Mouse (Mus musculus) limb, embryonic 15.5 days (tissue): ENCODE results near the gene Fam217b. TPM values are rescaled to one million over a fixed set of nuclear protein-coding genes. Genes with fewer than 3 reads are reported as not detected.

ENCODE experiments used
- ATAC-seq: fragments of 200-750 bp; cut with Nextera tagmentation; 2 replicates; pipeline ENCODE4 v1.8.0; 2017; ENCODE audit warnings: low read depth, moderate TSS enrichment; ENCODE audit not compliant: insufficient number of reproducible peaks, low FRiP score, low TSS enrichment
- H3K27ac ChIP-seq: fragments of 300-500 bp; sonication (generic); 2 replicates; pipeline ENCODE4 v1.5.1; 2015; ENCODE audit warnings: moderate library complexity, mild to moderate bottlenecking, inconsistent platforms
- H3K27me3 ChIP-seq: fragments of 300-500 bp; sonication (generic); 2 replicates; pipeline ENCODE4 v1.6.1; 2015; ENCODE audit warnings: inconsistent platforms
- H3K36me3 ChIP-seq: fragments of 300-500 bp; sonication (generic); 2 replicates; pipeline ENCODE4 v1.6.1; 2015; ENCODE audit warnings: inconsistent platforms
- H3K4me1 ChIP-seq: fragments of 300-500 bp; sonication (generic); 2 replicates; pipeline ENCODE4 v1.6.1; 2015; ENCODE audit warnings: inconsistent platforms
- H3K4me2 ChIP-seq: fragments of 300-500 bp; sonication (generic); 2 replicates; pipeline ENCODE4 v1.6.1; 2015; ENCODE audit warnings: mild to moderate bottlenecking, inconsistent platforms
- H3K4me3 ChIP-seq: fragments of 300-500 bp; sonication (generic); 2 replicates; pipeline ENCODE4 v1.5.1; 2015; ENCODE audit warnings: mild to moderate bottlenecking, inconsistent platforms
- H3K9ac ChIP-seq: fragments of 300-500 bp; sonication (generic); 2 replicates; pipeline ENCODE4 v1.6.1; 2015; ENCODE audit warnings: inconsistent platforms
- H3K9me3 ChIP-seq: fragments of 300-500 bp; sonication (generic); 2 replicates; pipeline ENCODE4 v1.6.1; 2016; ENCODE audit warnings: inconsistent platforms
- WGBS: fragments of 180-500 bp; shearing (Covaris S2); methylation state at CpG from one replicate; pipeline ENCODE4 v1.1.7; 2015; 5-methylcytosine and 5-hydroxymethylcytosine counted together
- polyA plus RNA-seq: library from polyadenylated mRNA; unstranded; fragments of >200 nt; fragmentation: Nextera tagmentation; extraction: Ambion mirVana; gene quantifications from 2 replicates; pipeline ENCODE4 v1.2.1, GENCODE M21; 2015

Gene Fam217b
- polyA plus RNA-seq, 1 experiment from 2014 or later, result 4.4 TPM

GRCm38 (mm10) chr2:178421603-178422002, 7.3 kb downstream of the Fam217b start:
- Histone ChIP-seq H3K4me2 (no peak overlapping the region), H3K4me1 (0 out of 2 replicates have a peak, but pooled peaks cover 5% of the 10 kb centered on the region), H3K27ac (no peak overlapping the region), H3K9me3 (no peaks in the 10 kb centered on the region), H3K27me3 (no peaks in the 10 kb centered on the region), H3K9ac (no peak overlapping the region), H3K36me3 (peaks cover 2% of the 10 kb centered on the region; the same call in 1 of the 2 replicates), H3K4me3 (no peak overlapping the region)
- 27% methylated on average over 6 of the region's 6 CpGs for WGBS
- ATAC-seq, result no peak

- WGBS, result 23% methylated on average over 2 of the region's 3 CpGs
- no peak for ATAC-seq
- Histone ChIP-seq H3K4me1 (0 out of 2 replicates have a peak, but pooled peaks cover 5% of the 10 kb centered on the region), H3K27ac (no peak overlapping the region), H3K4me2 (no peak overlapping the region), H3K9ac (no peak overlapping the region), H3K27me3 (0 out of 2 replicates have a peak, but pooled peaks cover under 1% of the 10 kb centered on the region), H3K9me3 (no peaks in the 10 kb centered on the region), H3K4me3 (no peak overlapping the region), H3K36me3 (peaks cover 2% of the 10 kb centered on the region; the same call in 1 of the 2 replicates)
Observed at GRCm38 (mm10) chr2:178422186-178422585, 7.9 kb downstream of the Fam217b start.

DNA sequence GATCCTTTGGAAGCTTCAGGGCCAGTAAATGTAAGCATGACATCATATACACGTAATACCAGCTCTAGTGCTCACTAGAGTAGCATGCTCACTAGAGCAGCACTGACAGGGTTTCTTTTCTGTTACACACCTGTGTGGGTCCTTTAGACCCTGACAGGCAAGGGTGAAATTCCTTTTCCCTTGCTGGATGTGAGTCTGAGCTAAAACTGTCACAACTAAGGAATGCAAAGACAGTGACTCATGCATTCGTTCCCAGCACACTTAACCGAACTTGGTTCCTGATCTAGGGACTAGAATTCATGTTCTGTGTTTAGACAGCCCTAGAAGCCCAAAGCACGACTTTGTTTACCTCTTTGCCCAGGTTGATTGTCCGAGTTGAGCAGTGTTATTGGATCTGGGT, 8.9 kb downstream of the Fam217b start:
- 0 out of 2 replicates have a peak, but pooled peaks cover 10% of the 10 kb centered on the region for H3K27me3 ChIP-seq
- no peaks in the 10 kb centered on the region for H3K9me3 ChIP-seq
- ATAC-seq, result no peak
- WGBS, result 66% methylated on average over 5 of the region's 5 CpGs
- 0 out of 2 replicates have a peak, but pooled peaks cover 5% of the 10 kb centered on the region for H3K4me1 ChIP-seq
- no peak overlapping the region for H3K4me2 ChIP-seq
- H3K27ac ChIP-seq, result no peak overlapping the region
- H3K9ac ChIP-seq, result no peak overlapping the region
- H3K36me3 ChIP-seq, result peaks cover 2% of the 10 kb centered on the region; the same call in 1 of the 2 replicates
- H3K4me3 ChIP-seq, result no peak overlapping the region

DNA sequence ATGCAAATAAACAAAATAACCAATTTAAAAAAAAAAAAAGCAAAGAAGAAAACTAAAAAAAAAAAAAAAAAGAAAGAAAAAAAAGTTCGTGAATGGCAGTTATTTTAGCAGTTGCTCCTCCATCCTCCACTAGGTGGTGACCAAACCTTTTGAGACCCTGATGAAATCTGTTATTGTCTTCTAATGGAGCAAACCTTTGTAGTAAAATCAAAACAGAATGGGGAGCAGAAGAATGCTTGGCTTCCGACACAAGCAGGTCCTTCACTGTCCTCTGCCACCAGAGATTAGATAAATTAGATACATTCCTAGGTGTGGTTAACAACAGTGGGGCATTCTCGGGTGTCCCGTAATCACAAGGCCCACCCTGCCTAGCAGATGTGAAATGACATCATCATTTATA, 11.9 kb downstream of the Fam217b start:
- Histone ChIP-seq H3K9me3 (no peaks in the 10 kb centered on the region), H3K4me3 (no peak overlapping the region), H3K9ac (no peak overlapping the region), H3K27me3 (0 out of 2 replicates have a peak, but pooled peaks cover 10% of the 10 kb centered on the region), H3K4me2 (no peak overlapping the region), H3K27ac (no peak overlapping the region), H3K4me1 (0 out of 2 replicates have a peak, but pooled peaks cover 4% of the 10 kb centered on the region), H3K36me3 (no peaks in the 10 kb centered on the region)
- ATAC-seq, result no peak
- WGBS, result 37% methylated on average over 4 of the region's 4 CpGs

DNA sequence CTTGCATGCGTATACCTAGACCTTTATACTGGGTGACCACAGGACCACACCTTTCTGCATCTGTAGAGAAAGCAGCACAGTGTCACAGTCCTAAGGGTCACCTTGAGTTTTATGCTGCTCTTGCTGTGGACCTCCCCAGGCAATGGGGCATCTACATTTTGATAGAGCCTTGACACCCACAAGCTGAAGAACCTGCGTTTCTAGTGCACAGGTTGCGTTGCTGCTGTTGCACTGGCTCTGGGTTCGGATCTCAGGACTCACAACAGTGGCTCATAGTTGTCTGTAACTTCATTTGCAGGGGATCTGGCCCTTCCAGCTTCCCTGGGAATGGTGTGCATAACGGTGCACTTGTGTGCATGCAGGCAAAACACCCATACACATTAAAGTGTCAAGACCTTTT, 12.9 kb downstream of the Fam217b start:
- 86% methylated on average over 5 of the region's 5 CpGs for WGBS
- Histone ChIP-seq H3K27me3 (0 out of 2 replicates have a peak, but pooled peaks cover 10% of the 10 kb centered on the region), H3K4me3 (no peak overlapping the region), H3K36me3 (no peaks in the 10 kb centered on the region), H3K4me1 (peaks cover 3% of the 10 kb centered on the region; the same call in 1 of the 2 replicates), H3K27ac (no peak overlapping the region), H3K4me2 (no peak overlapping the region), H3K9ac (no peak overlapping the region), H3K9me3 (no peaks in the 10 kb centered on the region)
- no peak for ATAC-seq

DNA sequence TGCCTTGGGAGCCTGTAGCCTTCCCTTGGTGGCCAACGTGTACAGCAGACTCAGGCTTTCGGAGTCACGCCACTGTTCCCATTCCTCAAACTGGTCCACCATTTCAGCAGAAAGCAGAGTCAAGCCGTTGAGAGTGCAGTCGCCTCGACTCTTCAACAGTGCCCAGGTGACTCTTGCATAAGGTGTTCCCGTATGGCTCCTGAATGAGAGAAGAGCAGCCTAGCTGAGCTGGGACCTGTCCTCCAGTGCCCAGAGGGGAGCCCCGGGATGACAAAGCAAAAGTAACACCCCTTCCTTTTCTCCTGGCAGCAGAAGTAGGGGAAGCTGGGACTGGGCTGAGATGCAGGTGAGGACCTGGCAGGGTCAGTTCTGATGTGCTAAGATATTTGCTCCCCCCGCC, 13.9 kb downstream of the Fam217b start:
- Histone ChIP-seq H3K4me2 (no peak overlapping the region), H3K27ac (no peak overlapping the region), H3K9ac (no peak overlapping the region), H3K27me3 (0 out of 2 replicates have a peak, but pooled peaks cover 10% of the 10 kb centered on the region), H3K36me3 (no peaks in the 10 kb centered on the region), H3K9me3 (no peaks in the 10 kb centered on the region), H3K4me1 (peaks cover 3% of the 10 kb centered on the region; the same call in 1 of the 2 replicates), H3K4me3 (no peak overlapping the region)
- 72% methylated on average over 9 of the region's 9 CpGs for WGBS
- ATAC-seq, result no peak

DNA sequence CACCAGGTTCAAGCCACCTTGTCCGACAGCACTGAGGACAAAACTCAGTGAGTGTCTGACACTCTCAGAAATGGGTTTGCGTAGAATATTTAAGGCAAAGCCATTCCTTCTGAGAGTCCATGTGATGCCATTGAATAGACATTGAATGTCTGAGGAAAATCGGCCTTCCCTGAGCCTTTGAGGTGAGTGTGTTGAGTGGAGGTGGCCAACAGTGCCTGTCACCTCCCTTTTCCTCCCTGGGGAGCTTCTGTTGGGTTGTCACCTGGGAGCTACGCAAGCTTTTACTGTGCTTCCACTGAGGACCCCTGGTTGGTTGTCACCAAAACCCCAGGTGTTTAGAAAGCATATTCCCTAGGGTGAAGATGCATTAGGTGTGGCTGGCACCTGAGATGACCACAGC, 14.4 kb downstream of the Fam217b start:
- Histone ChIP-seq H3K27me3 (0 out of 2 replicates have a peak, but pooled peaks cover 10% of the 10 kb centered on the region), H3K4me3 (no peak overlapping the region), H3K9ac (no peak overlapping the region), H3K9me3 (no peaks in the 10 kb centered on the region), H3K4me2 (no peak overlapping the region), H3K27ac (no peak overlapping the region), H3K4me1 (peaks cover 3% of the 10 kb centered on the region; the same call in 1 of the 2 replicates), H3K36me3 (no peaks in the 10 kb centered on the region)
- 81% methylated on average over 4 of the region's 4 CpGs for WGBS
- ATAC-seq, result no peak

- ATAC-seq, result no peak
- H3K4me1 ChIP-seq, result peaks cover 3% of the 10 kb centered on the region; the same call in 1 of the 2 replicates
- 80% methylated on average over 6 of the region's 6 CpGs for WGBS
- H3K27me3 ChIP-seq, result 0 out of 2 replicates have a peak, but pooled peaks cover 10% of the 10 kb centered on the region
- no peak overlapping the region for H3K4me2 ChIP-seq
- no peak overlapping the region for H3K9ac ChIP-seq
- H3K9me3 ChIP-seq, result no peaks in the 10 kb centered on the region
- no peaks in the 10 kb centered on the region for H3K36me3 ChIP-seq
- H3K27ac ChIP-seq, result no peak overlapping the region
- no peak overlapping the region for H3K4me3 ChIP-seq
Observed at GRCm38 (mm10) chr2:178429426-178429825, 15.1 kb downstream of the Fam217b start.

DNA sequence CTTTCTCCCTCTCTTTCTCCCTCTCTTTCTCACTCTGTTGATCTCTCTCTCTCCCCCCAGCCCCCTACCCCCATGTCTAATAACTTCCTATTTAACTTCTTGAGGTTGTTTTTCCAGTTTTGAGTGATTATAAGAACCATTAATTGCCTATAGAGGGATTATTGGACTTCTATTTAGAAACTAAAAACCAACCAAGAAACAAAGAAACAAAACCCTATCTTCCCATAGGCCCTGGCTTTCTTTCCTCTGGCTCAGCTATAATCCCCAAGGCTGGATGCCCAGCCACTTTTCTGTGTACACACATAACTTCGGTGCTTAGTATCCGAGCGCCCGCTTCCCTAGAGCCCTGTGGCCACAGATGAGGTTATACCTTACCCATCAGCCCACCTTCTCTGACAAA, 15.9 kb downstream of the Fam217b start, which contains the start of gene Cdh26:
Cdh26 (plus strand) TSS at position 301 of the 400 bp plus-strand sequence.
- Histone ChIP-seq H3K4me1 (peaks cover 3% of the 10 kb centered on the region; the same call in 1 of the 2 replicates), H3K36me3 (no peaks in the 10 kb centered on the region), H3K4me2 (no peak within 1 kb of the TSS), H3K9ac (no peak within 1 kb of the TSS), H3K27me3 (0 out of 2 replicates have a peak, but pooled peaks cover 10% of the 10 kb centered on the region), H3K9me3 (no peaks in the 10 kb centered on the region), H3K4me3 (no peak within 1 kb of the TSS), H3K27ac (no peak within 1 kb of the TSS)
- no peak for ATAC-seq
- 89% methylated on average over 4 of the region's 4 CpGs for WGBS

DNA sequence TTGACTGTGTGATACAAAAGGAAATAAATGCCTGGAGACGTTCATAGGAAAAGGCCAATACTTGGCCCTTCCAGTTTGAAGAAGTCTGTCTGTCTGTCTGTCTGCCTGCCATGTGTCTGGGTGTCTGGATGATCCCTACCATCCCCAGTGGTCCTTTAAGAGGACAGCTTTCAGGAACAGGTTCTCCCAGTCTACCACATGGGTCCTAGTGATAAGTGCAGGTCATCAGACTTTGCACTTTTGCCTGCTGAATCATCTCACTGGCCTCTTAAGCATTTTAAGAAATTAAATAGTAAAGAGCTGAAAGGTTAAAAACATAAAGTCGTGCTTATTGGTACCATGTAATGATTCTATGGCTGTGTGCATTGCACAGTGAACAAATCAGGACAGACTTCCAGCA, 19.2 kb downstream of the Fam217b start:
- H3K4me1 ChIP-seq, result peaks cover 3% of the 10 kb centered on the region; the same call in 1 of the 2 replicates
- H3K36me3 ChIP-seq, result no peaks in the 10 kb centered on the region
- H3K4me3 ChIP-seq, result no peak overlapping the region
- H3K27me3 ChIP-seq, result no peaks in the 10 kb centered on the region
- no peaks in the 10 kb centered on the region for H3K9me3 ChIP-seq
- H3K27ac ChIP-seq, result no peak overlapping the region
- no peak for ATAC-seq
- no peak overlapping the region for H3K4me2 ChIP-seq
- no peak overlapping the region for H3K9ac ChIP-seq
- WGBS, result 70% methylated on average over 2 of the region's 2 CpGs

DNA sequence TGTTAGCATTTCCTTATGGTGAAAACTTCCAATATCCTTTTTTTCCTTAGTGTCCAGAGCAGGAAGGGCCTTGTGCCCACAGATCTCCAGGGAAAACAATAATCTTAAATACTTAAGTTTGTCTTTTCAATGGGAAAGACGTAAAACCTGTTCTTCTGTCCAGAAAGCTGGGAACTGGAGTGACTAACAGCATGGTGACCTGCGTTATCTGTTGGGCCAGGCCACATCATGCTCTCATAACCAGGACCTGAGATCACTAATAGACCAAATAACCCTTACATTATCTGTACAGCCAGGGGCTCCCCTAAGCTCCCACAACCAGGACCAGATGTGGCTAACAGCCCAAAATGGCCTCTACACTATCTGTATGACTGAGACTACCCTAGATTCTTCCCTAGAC, 19.6 kb downstream of the Fam217b start:
- WGBS, result 62% methylated on average over 2 of the region's 2 CpGs
- H3K4me3 ChIP-seq, result no peak overlapping the region
- no peak overlapping the region for H3K27ac ChIP-seq
- no peak overlapping the region for H3K9ac ChIP-seq
- no peaks in the 10 kb centered on the region for H3K36me3 ChIP-seq
- peaks cover 3% of the 10 kb centered on the region; the same call in 1 of the 2 replicates for H3K4me1 ChIP-seq
- H3K9me3 ChIP-seq, result no peaks in the 10 kb centered on the region
- ATAC-seq, result no peak
- no peak overlapping the region for H3K4me2 ChIP-seq
- no peaks in the 10 kb centered on the region for H3K27me3 ChIP-seq

DNA sequence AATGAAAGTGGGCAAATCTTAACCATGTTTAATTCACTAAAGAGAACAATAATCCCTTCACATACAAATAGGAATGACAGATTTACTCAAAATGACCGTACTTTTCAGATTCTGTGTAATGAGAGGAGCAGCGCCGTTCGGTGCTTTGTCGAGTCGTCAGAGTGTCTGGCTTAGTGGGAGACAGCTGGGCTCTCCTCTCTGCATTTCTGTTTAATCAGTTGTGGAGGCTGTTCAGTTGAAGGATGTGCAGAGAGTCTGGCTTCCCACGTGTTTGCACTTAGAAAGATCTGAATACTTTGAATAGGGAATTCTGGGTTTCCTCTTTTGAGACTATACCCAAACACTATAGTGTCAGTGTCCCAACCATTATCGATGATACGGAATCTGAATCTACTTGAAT, 23.0 kb downstream of the Fam217b start:
- no peak for ATAC-seq
- H3K9me3 ChIP-seq, result no peaks in the 10 kb centered on the region
- no peak overlapping the region for H3K4me2 ChIP-seq
- no peak overlapping the region for H3K9ac ChIP-seq
- H3K4me1 ChIP-seq, result no peaks in the 10 kb centered on the region
- H3K4me3 ChIP-seq, result no peak overlapping the region
- 50% methylated on average over 9 of the region's 9 CpGs for WGBS
- H3K36me3 ChIP-seq, result no peaks in the 10 kb centered on the region
- H3K27me3 ChIP-seq, result no peaks in the 10 kb centered on the region
- H3K27ac ChIP-seq, result no peak overlapping the region
